Mouse (Mus musculus): Measurements from ENCODE around the gene Pdap1. TPM values are rescaled to one million over a fixed set of nuclear protein-coding genes. Genes with fewer than 3 reads are reported as not detected.
"Not testable (repeated sequence)": the region's sequence is repeated elsewhere in the genome, so short reads cannot be mapped to it uniquely, and the experiment has no call there.

The Pdap1 gene
- total and polyA plus RNA-seq, 3 experiments, result 33.6 to 87.6 (median 86.5) TPM

DNA sequence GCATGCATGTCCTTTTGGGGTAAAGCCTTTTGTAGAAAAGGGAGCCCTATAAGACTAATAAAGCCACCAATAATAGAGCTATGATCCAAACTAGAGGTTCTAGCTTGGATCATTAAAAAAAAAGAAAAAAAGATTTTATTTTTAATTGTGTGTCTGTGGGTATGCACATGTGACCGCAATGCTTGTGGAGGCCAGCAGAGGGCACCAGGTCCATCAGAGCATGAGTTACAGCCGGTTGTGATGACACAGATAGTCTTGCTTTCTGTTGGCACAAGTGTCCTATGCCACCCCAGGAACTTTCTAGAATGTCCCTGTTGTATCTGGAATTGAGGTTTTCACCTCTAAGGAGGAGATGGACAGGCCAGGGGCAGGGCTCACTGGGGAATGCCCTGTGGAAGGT, 20.7 kb downstream of the Pdap1 start:
- no peak for DNase-seq

DNA sequence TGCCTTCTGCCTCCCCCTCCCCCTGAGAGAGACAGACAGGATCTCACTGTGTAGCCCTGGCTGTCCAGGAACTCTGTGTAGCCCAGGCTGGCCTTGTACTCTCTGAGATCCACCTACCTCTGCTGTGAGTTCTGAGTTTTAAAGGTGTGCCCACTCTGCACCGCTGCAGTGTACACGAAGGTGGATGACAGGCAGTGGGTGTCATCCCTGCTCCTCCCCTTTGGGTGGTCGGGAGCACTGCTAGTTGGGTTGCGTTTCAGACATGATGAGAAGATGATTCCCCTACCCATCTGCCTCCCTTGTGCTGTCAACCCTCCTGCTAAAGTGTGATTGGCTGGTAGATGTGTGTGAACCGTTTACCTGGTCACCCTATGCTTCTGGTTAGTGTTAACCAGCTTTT, 21.6 kb downstream of the Pdap1 start:
- no peak for DNase-seq

DNA sequence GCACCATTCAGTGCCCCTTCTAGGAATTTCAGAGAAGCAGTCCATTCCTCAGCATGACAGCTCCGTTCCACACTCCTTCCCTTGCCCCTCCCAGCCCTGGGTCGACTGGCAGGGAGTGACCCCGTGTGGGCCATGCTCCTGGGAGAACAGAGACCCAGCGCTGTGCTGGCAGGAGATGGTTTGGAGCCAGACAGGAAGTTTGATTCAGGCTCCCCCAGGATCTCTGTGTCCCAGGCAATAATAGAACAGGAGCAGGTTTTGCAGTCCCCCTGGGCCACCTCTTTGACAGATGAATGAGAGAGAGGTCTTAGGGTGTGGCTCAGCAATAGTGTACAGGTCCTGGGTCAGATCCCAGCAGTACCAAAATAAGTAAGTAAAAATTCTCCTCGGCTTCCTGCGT, 22.0 kb downstream of the Pdap1 start:
- peak; percentile 34 for DNase-seq

DNA sequence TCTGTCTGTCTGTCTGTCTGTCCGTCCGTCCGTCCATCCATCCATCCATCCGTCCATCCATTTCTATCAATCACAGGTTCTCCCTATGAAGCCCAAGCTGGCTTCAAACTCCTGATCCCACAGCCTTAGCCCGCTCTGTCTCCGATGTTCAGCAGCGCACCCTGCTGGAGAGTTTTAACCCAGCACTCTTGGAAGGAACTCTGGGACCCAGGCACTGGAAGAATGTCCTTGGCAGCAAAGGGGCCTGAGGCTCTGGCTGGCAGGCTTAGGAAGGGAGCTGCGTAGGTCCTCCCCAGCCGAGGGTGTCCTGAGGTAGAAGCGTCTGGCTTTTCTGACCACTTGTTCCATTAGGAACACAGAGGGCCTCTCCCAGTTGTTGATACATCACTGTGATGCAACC, 23.1 kb downstream of the Pdap1 start:
- DNase-seq, result peak; percentile 78

DNA sequence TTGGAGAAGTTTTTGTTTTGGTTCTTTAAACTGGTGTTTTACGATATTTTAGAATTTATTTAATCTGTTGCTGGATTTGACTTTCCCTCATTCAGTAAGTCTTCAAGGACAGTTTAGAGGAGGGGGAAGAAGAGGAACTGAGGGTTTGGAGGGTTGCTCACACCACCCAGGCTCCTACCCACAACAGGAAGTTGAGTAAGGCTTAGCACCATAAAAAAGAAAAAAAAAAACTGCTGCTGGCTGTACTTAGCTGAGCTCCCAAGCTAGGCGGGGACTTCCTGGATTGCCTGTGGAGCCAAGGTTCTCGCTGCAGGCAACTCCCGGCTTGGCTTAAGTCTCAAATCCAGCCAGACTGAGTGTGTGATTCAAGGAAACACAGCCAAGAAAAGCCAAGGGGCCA, 23.7 kb downstream of the Pdap1 start:
- DNase-seq, result peak; percentile 82

DNA sequence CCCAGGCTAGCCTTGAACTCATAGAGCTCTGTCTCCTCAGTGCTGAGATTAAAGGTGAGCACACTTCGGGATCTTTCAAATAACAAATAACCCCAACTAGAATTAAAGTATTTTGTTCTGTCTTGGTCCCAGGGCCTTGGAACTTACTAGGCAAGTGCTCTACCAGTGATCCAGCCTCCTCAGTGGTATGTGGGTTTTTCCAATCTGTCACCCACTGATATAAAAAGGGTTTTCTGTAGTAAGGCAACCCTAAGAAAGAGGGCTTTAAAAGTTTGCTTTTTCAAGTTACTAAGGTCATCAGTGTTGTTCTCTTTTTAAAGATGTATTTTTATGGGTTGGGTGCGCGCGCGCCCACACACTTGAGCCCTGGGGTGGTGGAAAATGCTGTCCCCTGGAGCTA, 24.3 kb downstream of the Pdap1 start:
- no peak for DNase-seq

DNA sequence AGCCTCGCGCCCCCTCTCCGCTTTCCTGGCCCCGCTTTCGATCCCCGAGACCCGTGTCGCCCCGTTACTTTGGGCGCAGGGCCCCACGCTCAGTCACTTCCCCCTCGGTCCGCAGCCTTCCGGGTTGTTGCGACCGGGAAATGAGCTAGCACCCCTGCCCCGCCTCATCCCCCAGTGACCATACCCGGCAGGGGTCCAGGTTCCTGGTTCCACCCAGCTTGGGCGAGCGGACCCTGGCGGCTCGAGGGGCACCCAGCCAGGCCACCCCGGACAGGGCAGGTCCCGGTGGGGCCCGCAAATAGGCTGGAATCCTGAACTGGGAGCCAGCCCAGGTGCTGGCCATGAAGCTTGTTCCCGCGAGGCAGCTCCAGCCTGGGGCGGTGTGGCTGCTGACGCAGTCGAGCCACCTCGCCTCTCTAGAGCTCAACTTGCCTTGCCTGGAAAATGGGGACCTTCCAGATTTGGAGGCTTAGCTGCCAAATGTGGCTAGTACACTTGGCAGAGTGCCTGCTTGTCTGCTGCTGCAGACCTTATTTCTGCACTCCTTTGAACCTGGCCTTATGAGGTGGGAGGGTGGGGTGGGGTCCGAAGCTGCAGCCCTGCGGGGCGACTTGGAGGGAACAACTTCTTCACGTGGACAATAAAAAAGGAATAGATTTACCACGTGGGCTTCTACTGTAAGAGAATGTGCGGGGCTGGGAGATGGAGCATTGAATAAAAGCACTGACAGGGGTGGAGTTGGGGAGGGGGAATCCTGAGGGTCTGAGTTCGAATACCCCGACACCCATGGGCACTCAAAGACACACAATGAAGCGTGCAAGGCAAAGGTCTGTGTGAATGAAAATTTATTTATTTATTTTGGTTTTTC, 25.2 kb downstream of the Pdap1 start:
- DNase-seq, result peak; percentile 81

DNA sequence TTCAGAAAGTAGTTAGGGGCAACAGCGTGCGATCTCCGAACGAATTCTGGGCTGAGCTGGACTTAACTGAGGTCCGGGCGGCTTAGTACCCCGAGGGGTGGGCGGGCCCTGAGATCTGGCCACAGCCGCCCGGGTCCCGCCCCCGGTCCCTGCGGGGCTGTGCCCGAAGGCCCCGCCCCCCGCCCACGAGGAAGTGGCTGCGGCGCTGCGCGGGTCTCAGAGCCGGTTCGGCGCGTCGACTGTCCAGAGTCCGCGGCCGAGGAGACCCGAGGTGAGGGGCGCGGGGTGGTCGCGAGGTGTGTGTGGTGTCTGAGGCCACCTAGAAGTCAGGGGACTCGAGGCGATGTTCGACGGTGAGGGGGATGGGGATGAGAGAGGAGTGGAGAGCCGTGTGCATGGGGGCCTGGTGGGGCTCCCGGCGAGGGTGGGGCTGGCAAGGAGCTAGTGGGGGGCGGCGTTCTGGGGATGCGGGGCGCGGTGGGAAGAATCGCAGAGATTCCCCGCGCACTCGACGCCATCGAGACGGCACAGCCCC, 25.9 kb downstream of the Pdap1 start, which contains the start of gene Arpc1b:
Gene Arpc1b (plus strand): TSS at position 145 of the 535 bp plus-strand sequence.
- peak; percentile 88 for DNase-seq

DNA sequence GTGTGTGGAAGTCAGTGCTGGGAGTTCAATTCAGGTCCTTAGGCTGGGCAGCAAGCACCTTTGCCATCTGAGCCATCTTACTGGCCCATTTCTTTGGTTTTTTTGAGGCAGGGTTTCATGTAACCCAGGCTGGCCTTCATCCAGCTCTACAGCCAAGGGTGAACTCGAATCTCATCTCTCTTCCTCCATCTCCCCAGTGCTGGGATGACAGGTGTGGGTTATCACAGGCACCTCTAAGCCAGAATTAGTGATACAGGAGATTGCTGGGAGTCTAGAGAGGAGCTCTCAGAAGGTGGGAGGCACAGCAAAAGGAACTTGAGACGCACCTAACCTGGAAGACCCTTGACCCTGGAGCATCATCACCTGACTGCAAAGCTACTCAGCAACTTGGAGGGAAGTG, 26.6 kb downstream of the Pdap1 start:
- DNase-seq, result no peak

DNA sequence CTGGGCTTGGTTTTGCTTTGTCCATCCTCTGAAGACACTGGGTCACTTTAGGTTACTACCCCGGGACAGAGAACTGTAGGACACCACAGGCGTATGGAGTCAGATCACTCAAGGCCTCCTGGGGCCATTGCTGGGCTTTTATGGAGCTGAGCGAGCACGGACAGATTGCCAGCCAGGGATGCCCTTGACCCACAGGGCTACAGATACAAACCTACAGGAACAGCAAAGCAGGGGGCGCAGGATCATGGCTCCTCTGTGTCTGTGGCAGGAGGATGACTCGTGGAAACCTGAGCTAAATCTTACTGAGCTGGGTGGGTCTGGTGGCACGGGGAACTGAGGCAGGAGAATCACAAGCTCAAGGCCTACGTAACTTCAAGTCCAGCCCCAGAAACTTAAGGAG, 27.5 kb downstream of the Pdap1 start:
- peak; percentile 70 for DNase-seq

DNA sequence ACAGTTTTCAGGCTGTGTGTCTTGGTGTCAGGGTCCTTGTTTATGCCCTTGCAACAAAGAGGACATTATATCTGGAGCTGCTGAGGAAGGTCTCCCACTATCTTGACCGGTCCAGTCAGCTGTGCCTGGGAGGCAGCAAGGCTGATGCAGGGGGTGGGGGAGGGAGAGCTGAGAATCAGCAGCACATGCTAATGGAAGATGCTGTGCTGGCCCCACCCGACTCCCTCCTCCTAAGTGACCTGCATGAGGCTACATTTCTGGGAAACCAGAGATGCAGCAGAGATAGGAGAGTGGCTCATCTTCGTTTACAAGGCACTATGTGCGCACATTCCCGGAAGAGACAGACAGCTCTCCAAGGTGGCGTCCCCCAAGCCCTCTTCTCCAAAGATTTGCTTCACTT, 29.6 kb downstream of the Pdap1 start:
- no peak for DNase-seq

DNA sequence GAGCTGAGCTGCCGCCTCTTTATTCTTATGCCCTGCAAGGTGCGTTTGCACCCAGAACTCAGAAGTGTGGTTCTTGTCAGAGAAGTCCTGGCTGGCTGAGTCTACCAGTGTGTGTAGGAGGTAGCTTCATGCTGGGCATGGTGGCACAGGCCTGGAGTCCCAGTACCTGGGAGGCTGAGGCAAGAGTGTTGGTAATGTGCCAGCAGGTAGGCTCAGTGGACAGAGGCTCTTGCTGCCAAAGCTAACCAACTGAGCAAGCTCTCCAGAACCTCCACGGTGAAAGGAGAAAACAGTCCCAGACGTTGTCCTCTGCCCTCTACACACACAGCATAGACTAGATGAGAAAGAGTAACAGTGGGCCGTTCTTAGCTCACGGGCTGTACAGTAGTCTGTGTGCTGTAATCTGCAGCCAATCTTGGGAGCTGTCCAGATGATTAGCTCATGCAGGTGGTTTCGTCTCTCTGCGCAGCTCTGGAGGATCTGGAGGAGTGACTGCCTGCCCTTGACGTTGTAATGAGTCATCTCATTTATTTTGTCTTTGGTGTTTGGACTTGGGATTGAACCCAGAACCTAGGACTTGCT, 34.3 kb downstream of the Pdap1 start:
- DNase-seq, result peak; percentile 71

DNA sequence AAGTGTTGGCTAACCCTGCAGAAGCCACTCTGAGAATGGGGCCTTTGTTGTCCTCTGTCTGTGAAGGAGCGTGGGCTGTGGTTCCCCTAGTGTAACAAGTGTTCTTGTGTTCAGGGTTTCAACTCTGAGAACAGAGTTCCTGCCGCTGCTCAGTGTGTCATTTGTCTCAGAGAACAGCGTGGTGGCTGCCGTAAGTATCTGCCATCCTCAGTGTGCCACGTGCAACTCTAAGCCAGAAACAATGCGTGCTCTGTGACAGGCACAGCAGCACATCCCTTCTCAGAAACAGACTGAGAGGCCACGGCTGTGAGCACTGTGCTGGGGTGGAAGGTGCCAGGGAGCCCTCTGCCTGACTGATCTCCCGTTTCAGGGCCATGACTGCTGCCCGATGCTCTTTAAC, 35.7 kb downstream of the Pdap1 start:
- DNase-seq, result no peak

DNA sequence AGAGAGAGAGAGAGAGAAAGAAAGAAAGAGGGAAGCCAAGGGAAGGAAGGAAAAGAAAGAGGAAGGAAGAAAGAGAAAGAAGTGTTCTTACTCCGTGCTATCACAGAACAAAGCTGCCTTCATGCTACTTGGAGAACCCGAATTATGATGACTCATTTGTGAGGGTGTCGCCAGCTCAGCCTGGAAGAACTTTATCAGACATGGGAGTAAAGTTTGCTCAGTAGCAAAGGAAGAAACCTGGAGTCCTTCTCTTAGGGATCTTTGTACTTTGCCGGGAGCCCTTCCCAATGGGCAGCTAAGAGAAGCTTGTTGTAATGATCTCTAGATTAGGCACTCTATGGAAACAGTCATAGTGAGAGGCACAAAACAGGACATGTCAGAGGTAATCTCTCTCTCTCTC, 37.3 kb downstream of the Pdap1 start:
- DNase-seq, result no peak

DNA sequence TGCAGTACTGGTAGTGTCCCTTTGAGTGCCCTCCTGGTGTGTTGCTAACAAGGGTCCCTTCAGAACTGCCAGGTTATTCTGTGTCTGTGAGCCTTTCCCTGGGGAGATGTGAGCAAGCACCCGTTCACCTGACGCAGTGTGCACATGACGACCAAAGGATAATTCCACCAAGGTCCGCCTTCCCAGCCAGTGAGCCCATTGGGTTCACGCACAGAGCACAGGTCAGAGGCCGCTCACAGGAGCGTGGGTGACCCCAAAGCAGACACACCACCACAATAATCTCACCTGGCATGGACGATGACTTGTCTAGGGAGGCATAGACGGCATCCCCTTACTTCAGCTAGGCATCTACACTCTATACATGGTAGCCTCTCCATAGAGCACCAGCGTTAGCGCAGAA, 38.6 kb downstream of the Pdap1 start:
- DNase-seq, result not testable (repeated sequence)

DNA sequence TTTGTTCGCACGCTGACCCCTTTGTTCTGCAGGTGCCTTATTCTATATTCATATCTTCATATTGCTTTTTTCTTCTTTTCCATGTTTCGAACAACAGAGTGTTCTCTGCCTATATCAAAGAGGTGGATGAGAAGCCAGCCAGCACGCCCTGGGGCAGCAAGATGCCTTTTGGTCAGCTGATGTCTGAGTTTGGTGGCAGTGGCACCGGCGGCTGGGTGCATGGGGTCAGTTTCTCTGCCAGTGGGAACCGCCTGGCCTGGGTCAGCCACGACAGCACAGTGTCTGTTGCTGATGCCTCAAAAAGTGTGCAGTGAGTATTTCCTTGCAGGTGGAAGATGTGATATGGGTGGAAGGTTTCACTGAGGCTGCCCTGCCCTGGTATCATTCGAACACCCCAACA, 39.1 kb downstream of the Pdap1 start:
- DNase-seq, result no peak

DNA sequence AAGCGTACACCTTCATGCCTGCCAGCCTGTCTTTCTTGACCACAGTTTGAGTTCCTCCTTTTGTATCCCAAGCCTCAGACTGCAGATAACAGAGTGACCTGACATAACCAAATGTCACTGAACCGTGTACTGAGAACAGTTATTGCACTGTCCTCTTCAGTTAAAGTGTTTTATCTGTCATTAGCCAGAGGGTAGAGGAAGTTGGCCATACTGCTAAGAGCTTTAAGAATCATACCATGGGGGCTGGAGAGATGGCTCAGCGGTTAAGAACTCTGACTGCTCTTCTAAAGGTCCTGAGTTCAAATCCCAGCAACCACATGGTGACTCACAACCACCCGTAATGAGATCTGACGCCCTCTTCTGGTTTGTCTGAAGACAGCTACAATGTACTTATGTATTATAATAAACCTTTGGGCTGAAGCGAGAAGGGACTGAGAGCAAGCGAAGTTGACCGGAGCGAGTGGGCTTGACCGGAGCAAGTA, 41.7 kb downstream of the Pdap1 start:
- no peak for DNase-seq

DNA sequence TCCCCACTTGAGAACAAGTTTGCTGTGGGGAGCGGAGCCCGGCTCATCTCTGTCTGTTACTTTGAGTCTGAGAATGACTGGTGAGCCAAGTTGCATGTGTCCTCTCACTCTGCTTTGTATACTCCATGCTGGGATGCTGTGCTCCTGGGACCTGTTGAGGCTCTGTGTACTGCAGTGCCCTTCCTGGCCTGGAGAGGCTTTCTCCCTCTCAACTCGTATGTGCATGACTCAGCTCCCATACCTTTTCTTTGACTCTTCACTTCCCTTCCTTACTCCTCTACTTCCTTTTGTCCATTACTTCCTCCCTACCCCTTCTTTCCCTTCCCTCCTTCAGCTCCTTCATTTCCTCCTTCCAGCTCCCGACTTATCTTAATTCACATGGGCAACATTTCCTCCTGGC, 43.8 kb downstream of the Pdap1 start:
- no peak for DNase-seq

DNA sequence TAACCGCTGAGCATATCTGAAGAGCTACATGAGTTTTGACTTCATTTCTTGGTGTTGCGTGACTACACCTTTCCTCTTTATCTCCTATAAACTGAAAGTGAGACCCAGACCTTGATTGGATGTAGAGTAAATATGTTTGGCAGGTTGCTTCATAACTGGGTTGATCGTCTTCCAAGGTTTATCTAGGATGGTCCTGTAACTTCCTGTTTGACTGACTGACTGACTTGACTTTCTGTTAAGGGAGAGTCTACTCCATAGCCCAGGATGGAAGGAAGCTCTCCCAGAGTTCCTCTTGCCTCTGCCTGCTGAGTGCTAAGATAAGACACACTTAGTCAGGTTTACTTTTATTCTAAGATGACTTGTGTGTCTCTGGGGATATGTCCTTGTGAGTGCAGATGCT, 50.2 kb downstream of the Pdap1 start:
- DNase-seq, result no peak

DNA sequence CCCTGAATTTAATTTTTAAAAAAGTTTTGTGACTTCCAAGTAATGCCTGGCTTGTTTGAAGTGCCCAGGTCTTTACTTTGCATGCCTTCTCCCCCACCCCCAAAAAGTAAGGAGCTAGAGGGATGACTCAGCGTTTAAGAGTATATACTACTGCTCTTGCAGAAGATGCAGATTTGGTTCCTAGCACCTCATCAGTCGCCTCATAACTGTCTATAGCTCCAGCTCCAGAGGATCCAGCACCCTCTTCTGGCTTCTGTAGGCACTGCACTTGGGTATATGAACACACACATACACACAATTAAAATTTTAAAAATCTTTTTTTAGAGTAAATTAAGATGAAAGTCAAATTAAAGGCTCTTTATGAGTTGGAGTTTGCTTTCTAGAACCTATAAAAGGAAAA, 51.9 kb downstream of the Pdap1 start:
- no peak for DNase-seq

DNA sequence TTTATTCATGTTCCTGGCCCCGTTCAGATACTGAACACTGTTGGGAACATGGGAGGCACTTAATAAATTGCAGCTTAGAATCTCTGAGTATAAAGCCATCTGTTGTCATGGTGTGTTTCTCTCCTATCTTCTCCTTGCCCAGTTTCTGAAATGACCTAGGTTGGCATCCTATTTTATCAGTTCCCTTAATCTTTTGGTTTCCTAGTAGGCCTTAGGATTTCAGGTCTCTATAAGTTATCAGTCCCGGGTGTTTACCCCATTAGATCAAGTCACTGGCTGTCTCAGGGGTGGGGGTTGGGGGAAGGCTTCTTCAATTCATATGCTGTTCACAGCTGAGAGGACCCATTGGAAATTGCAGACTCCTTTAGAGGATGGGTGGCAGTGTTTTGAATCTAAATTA, 55.2 kb downstream of the Pdap1 start:
- DNase-seq, result no peak

DNA sequence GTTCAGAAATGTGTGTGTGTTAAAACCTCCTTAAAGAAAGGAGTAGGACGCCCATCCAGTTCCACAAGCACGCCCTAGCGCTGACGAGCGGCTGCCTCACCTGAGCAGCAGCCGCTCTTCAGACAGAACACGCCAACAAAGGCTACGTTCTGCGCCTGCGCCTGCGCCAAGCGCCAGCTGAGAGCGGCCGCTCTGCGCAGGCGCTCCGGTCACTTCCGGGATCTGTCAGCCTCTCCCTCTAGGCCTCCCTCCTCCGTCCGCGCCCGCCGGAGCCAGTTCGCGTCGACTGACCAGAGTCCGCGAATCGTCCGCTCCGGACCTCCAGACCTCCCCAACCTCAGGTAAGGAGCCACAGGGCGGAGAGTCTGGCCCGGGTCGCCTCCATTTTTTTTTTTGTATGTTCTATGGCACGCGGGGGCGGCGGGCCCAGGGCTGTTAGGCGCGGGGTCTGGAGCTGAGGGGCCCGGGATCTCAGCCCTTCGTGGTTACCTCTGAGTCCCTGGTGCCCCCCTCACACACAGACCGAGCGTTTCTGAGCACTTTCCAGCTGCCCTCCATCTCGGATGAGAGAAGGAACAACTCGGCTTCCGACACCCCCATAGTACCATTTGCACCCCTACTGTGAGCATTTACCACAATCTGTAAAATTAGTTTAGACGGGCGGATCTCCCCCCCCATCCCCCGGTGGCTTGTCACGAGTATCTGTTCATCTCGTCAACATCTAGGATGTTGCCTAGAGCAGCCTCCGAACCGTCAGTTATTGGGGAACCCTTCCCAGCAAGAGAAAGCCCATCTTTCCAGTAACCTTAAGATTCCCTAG, 56.2 kb downstream of the Pdap1 start, which contains the start of the genes Arpc1a and Kpna7:
Gene Arpc1a (plus strand): TSS at position 199 of the 820 bp plus-strand sequence.
Gene Kpna7 (minus strand): TSS at position 399 of the 820 bp plus-strand sequence.
- DNase-seq, result peak; percentile 96
